Mouse (Mus musculus): ENCODE data around the gene Sparc.

DNA sequence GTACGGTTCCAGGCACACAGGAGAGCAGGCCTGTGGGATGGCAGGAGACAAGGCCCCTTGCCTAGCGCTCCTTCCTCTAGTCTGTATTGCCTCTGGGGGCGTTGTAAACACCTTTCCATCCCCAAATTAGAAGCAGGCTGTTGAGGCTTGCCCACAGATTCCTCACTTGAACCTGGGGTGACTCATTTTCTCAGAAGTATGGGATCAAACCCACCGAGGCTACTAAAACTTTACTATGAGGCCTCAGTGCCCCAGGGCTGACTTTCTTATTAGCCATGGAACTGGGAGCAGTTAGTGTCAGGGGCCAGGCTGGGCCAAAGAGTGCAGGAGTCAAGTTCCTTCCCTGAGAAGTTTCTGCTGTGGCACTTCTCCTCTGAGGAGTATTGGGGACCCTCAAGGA lies 57.7 kb downstream of the Sparc start:
- TF ChIP-seq CTCF (IDR thresholded peaks at IDR 0.05; ENCODE audit: low read depth) (no peak), EP300 (IDR thresholded peaks at IDR 0.05; ENCODE audit: low read depth) (no peak)

Data from liver, postnatal 0 days (tissue).